11 mouse cellular contexts compared by ENCODE assay signal in the genomic region with DNA sequence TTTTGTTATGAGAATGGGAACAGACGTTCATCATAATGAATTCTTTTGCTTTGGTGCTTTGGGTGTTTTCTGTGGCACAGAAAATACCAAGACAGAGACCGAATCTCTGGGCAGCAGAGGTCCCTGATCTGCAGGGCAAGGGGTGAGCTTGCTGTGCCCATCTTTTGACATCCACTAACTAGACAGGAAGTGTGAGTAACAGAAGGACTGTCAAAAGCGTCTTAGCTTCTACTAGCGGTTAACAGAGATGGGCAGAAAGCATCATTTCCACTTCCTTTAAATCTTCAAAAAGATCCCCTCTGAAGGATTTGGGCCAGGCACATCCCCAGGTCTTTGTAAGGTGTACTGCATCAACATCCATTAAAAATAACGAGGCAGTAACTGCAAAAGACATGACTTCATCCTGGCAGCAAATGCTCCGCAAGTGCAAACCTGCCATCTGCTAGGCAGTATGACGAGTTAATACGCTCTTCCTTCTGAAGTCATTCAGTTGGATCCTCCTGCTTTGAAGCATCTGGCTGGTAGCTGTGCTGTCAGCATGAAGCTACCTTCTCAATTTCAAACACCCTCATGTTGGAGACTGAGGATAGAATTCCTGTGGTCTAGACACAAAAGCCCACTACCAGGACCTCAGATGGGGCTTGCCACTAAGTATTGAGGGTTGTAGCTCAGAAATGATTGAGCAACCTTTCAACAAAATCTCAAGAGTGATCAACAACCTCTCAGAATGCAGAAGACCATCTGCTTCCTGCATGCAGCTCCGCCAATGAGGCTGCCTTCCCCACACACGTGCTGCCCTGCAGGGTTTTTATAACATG. TPM values are rescaled to one million over a fixed set of nuclear protein-coding genes. Genes with fewer than 3 reads are reported as not detected.
DNase-seq lines count a peak whose midpoint lies in the region; ATAC-seq and TF ChIP-seq lines count a peak whose summit lies in the region.
"Had no signal": no experiment of that assay in that cellular context is flagged by ENCODE, and none has a peak within 500 bp of the region (broad histone marks: within the 10 kb centered on the region; RNA-seq: fewer than 3 reads in every experiment).

No protein-coding gene starts in this region.

- no peak for ATAC-seq in kidney, embryonic 16.5 days (ENCODE audit: low FRiP score, low TSS enrichment)
- ATAC-seq: liver, embryonic 12.5 days had no signal

- H3K27ac ChIP-seq in layer of hippocampus, adult 2 months: peak overlapping the region; percentile 18; the same call in 1 of the 2 replicates
- no peak overlapping the region for H3K27ac ChIP-seq in kidney, embryonic 16.5 days (ENCODE audit: low read length)
- H3K27ac ChIP-seq: kidney, postnatal 0 days; liver, embryonic 12.5 days had no signal

- no peaks in the 10 kb centered on the region for H3K9me3 ChIP-seq in kidney, embryonic 16.5 days (ENCODE audit: low read length)
- H3K9me3 ChIP-seq: liver, embryonic 12.5 days had no signal

- H3K27me3 ChIP-seq in kidney, embryonic 16.5 days (ENCODE audit: insufficient read depth, low read length): no peaks in the 10 kb centered on the region
- H3K27me3 ChIP-seq: liver, embryonic 12.5 days had no signal

- H3K4me1 ChIP-seq in kidney, embryonic 16.5 days (ENCODE audit: insufficient read depth, low read length): no peaks in the 10 kb centered on the region; the same call in 1 of the 2 replicates
- H3K4me1 ChIP-seq: liver, embryonic 12.5 days had no signal

- peak; percentile 25 to 42 for DNase-seq in layer of hippocampus, adult 2 months (ENCODE audit: low spot score in 2 of 2)
- no peak for DNase-seq in layer of hippocampus, postnatal 25 days (ENCODE audit: extremely low spot score in 1 of 2, low spot score in 1 of 2)
- peak; percentile 26 to 35 for DNase-seq in cerebellum, postnatal 25 days
- peak; percentile 47 for DNase-seq in forelimb bud, embryonic 11.5 days (ENCODE audit: low read depth, low spot score)
- peak; percentile 52 for DNase-seq in mesoderm, embryonic 11.5 days (ENCODE audit: low read depth, low spot score)
- no peak for DNase-seq in kidney, postnatal 36 days
- no peak for DNase-seq in left cerebral cortex, adult 8-10 months (ENCODE audit: low spot score in 2 of 2)
- DNase-seq: lung, postnatal 4 days had no signal

- no peak overlapping the region for H3K9ac ChIP-seq in kidney, embryonic 16.5 days (replicated peaks; ENCODE audit: low read length)
- H3K9ac ChIP-seq: liver, embryonic 12.5 days had no signal

- WGBS in kidney, embryonic 16.5 days: 58% methylated on average over 10 of the region's 10 CpGs

- TF ChIP-seq CTCF in layer of hippocampus, adult 2 months (conservative IDR thresholded peaks at IDR 0.05): no peak

- no peak overlapping the region for H3K4me2 ChIP-seq in kidney, embryonic 16.5 days (replicated peaks; ENCODE audit: low read depth, low read length)
- H3K4me2 ChIP-seq: liver, embryonic 12.5 days had no signal

- no peaks in the 10 kb centered on the region for H3K36me3 ChIP-seq in kidney, embryonic 16.5 days (ENCODE audit: insufficient read depth, low read length)
- H3K36me3 ChIP-seq: liver, embryonic 12.5 days had no signal

- H3K4me3 ChIP-seq in layer of hippocampus, adult 2 months: no peak overlapping the region
- no peak overlapping the region for H3K4me3 ChIP-seq in kidney, embryonic 16.5 days (ENCODE audit: low read length)
- H3K4me3 ChIP-seq: liver, embryonic 12.5 days had no signal

RNA-seq across cellular contexts. Expression of gene Fzd4, which starts 59.8 kb away (rescaled TPM):
- total RNA-seq in layer of hippocampus, adult 2 months (2021): 1 to 10 TPM; 6.1 to 7.2 TPM
- total RNA-seq in layer of hippocampus, postnatal 25 days (2021): 1 to 10 TPM; 6.5 to 7.6 TPM
- 28.1 and 31.0 TPM in 2 replicates for polyA plus RNA-seq in kidney, embryonic 16.5 days (2015; fragmentation: Nextera tagmentation; extraction: Ambion mirVana)
- total RNA-seq in left cerebral cortex, adult 8-10 months (2022): 1 to 10 TPM; 6.1 to 7.8 (median 7.1) TPM

RNA-seq across cellular contexts. Expression of gene Tmem135, which starts 60.0 kb away (rescaled TPM):
- 10 to 100 TPM; 73.3 to 74.1 TPM for total RNA-seq in layer of hippocampus, adult 2 months (2021)
- 10 to 100 TPM; 59.1 to 63.4 TPM for total RNA-seq in layer of hippocampus, postnatal 25 days (2021)
- polyA plus RNA-seq in kidney, embryonic 16.5 days (2015; fragmentation: Nextera tagmentation; extraction: Ambion mirVana): 37.6 and 39.9 TPM in 2 replicates
- total RNA-seq in left cerebral cortex, adult 8-10 months (2022): 10 to 100 TPM; 54.1 to 58.9 (median 56.9) TPM

Comparison
In these comparisons a context has a peak if more than half of its experiments do, and no peak if none do; other contexts are left out.
1. DNase-seq: peak in layer of hippocampus, adult 2 months (2 of 2), cerebellum, postnatal 25 days (2 of 2), forelimb bud, embryonic 11.5 days (single experiment) and mesoderm, embryonic 11.5 days (single experiment); none in layer of hippocampus, postnatal 25 days (0 of 2), kidney, postnatal 36 days (0 of 2) and left cerebral cortex, adult 8-10 months (0 of 2).